Mouse (Mus musculus) testis, adult 2 months (tissue): ENCODE measurements at regions not wholly inside any gene's neighbourhood (a gene's known extent, or its start where the extent isn't known, plus 50 kb on each side); places are given as distances from the start of the nearest gene placed in this dataset.

Experiments used
- CTCF ChIP-seq: fragments of 200-500 bp; IDR thresholded peaks from 2 replicates; pipeline ENCODE4 v1.5.1; 2012; ENCODE audit warnings: low read depth, mild to moderate bottlenecking, inconsistent platforms, low read length, moderate library complexity; ENCODE audit not compliant: control insufficient read depth, insufficient read depth, insufficient replicate concordance
- POLR2A ChIP-seq: fragments of 200-500 bp; IDR thresholded peaks from 2 replicates; pipeline ENCODE4 v1.6.1; 2012; ENCODE audit warnings: low read depth, mild to moderate bottlenecking, inconsistent platforms, low read length, moderate library complexity; ENCODE audit not compliant: control insufficient read depth

GRCm38 (mm10) chr7:129134661-129135215 lies 122.1 kb upstream of the Plpp4 start:
- TF ChIP-seq POLR2A, result no peak
- TF ChIP-seq CTCF, result no peak
